Mouse (Mus musculus) ES-Bruce4 (cell line): ENCODE results near the gene Trat1. TPM values are rescaled to one million over a fixed set of nuclear protein-coding genes. Genes with fewer than 3 reads are reported as not detected.

ENCODE experiments used
- H3K27ac ChIP-seq: 2 replicates; pipeline ENCODE4 v1.5.1; 2012; ENCODE audit warnings: low read length, inconsistent platforms; ENCODE audit not compliant: insufficient read depth
- H3K27me3 ChIP-seq: 2 replicates; pipeline ENCODE4 v1.6.1; 2012; ENCODE audit warnings: mild to moderate bottlenecking, low read length, inconsistent platforms; ENCODE audit not compliant: control insufficient read depth, poor library complexity, insufficient read depth, severe bottlenecking
- H3K36me3 ChIP-seq: 2 replicates; pipeline ENCODE4 v1.6.1; 2012; ENCODE audit warnings: inconsistent platforms, mild to moderate bottlenecking, low read length, moderate library complexity; ENCODE audit not compliant: control insufficient read depth, poor library complexity, insufficient read depth, severe bottlenecking
- H3K4me1 ChIP-seq: one replicate; pipeline ENCODE4 v1.8.1; 2011; ENCODE audit warnings: low read length; ENCODE audit not compliant: control insufficient read depth, insufficient read depth
- H3K4me3 ChIP-seq: 2 replicates; pipeline ENCODE4 v1.5.1; 2011; ENCODE audit warnings: low read depth, mild to moderate bottlenecking, low read length
- H3K9ac ChIP-seq: 2 replicates; pipeline ENCODE4 v1.6.1; 2012; ENCODE audit warnings: low read depth, mild to moderate bottlenecking, inconsistent platforms; ENCODE audit not compliant: poor library complexity, severe bottlenecking
- H3K9me3 ChIP-seq: replicated peaks from 2 replicates; pipeline ENCODE4 v1.6.1; 2012; ENCODE audit warnings: mild to moderate bottlenecking, low read length, inconsistent platforms; ENCODE audit not compliant: control insufficient read depth, poor library complexity, insufficient read depth, severe bottlenecking
- CTCF ChIP-seq: IDR thresholded peaks from one replicate; pipeline ENCODE4 v1.8.1; 2011; ENCODE audit warnings: low read depth, low read length
- EP300 ChIP-seq: IDR thresholded peaks from 2 replicates; pipeline ENCODE4 v1.6.1; 2011; ENCODE audit warnings: low read depth, low read length; ENCODE audit not compliant: insufficient read depth
- POLR2A ChIP-seq: IDR thresholded peaks from one replicate; pipeline ENCODE4 v1.8.1; 2011; ENCODE audit warnings: low read length; ENCODE audit not compliant: insufficient read depth
- polyA plus RNA-seq: library from polyadenylated mRNA; stranded (reverse); fragments of >200 nt; gene quantifications from 2 replicates; pipeline ENCODE4 v1.2.4, GENCODE M21; 2011; ENCODE audit warnings: low read depth; ENCODE audit not compliant: missing spikeins, insufficient read depth, insufficient read length

Gene Trat1
- polyA plus RNA-seq, 1 experiment: not detected

GRCm38 (mm10) chr16:48741549-48741948 lies 30.3 kb downstream of the Trat1 start:
- Histone ChIP-seq H3K36me3 (no peaks in the 10 kb centered on the region), H3K9me3 (no peaks in the 10 kb centered on the region), H3K4me1 (peaks cover 1% of the 10 kb centered on the region), H3K27ac (no peak overlapping the region), H3K9ac (no peak overlapping the region), H3K27me3 (no peaks in the 10 kb centered on the region), H3K4me3 (no peak overlapping the region)
- TF ChIP-seq EP300 (no peak), CTCF (no peak), POLR2A (no peak)

GRCm38 (mm10) chr16:48739974-48740373 lies 31.8 kb downstream of the Trat1 start:
- no peaks in the 10 kb centered on the region for H3K36me3 ChIP-seq
- peaks cover 1% of the 10 kb centered on the region for H3K4me1 ChIP-seq
- no peak overlapping the region for H3K27ac ChIP-seq
- no peak overlapping the region for H3K4me3 ChIP-seq
- no peak for TF ChIP-seq CTCF
- TF ChIP-seq POLR2A: no peak
- TF ChIP-seq EP300: no peak
- H3K9me3 ChIP-seq: no peaks in the 10 kb centered on the region
- no peaks in the 10 kb centered on the region for H3K27me3 ChIP-seq
- no peak overlapping the region for H3K9ac ChIP-seq

- no peaks in the 10 kb centered on the region for H3K9me3 ChIP-seq
- no peak overlapping the region for H3K4me3 ChIP-seq
- TF ChIP-seq CTCF (no peak), EP300 (no peak), POLR2A (no peak)
- H3K4me1 ChIP-seq: peaks cover 1% of the 10 kb centered on the region
- H3K27ac ChIP-seq: no peak overlapping the region
- H3K27me3 ChIP-seq: no peaks in the 10 kb centered on the region
- no peak overlapping the region for H3K9ac ChIP-seq
- no peaks in the 10 kb centered on the region for H3K36me3 ChIP-seq
These were observed 33.4 kb downstream of the Trat1 start for GRCm38 (mm10) chr16:48738429-48738828.

- Histone ChIP-seq H3K9me3 (no peaks in the 10 kb centered on the region), H3K4me1 (peaks cover 1% of the 10 kb centered on the region)
- TF ChIP-seq EP300: no peak
- TF ChIP-seq POLR2A: no peak
- TF ChIP-seq CTCF: no peak
These were observed 34.9 kb downstream of the Trat1 start for GRCm38 (mm10) chr16:48736890-48737289.

GRCm38 (mm10) chr16:48720259-48720658 lies 51.6 kb downstream of the Trat1 start:
- H3K27ac ChIP-seq: no peak overlapping the region
- H3K9me3 ChIP-seq: 0 out of 2 replicates have a peak, but pooled peaks cover 7% of the 10 kb centered on the region
- TF ChIP-seq CTCF (no peak), POLR2A (no peak), EP300 (no peak)

More at GRCm38 (mm10) chr16:48736890-48737289, 34.9 kb downstream of the Trat1 start:
- Histone ChIP-seq H3K4me3 (no peak overlapping the region), H3K9ac (no peak overlapping the region), H3K36me3 (no peaks in the 10 kb centered on the region), H3K27me3 (no peaks in the 10 kb centered on the region), H3K27ac (no peak overlapping the region)

GRCm38 (mm10) chr16:48719679-48720078 lies 52.1 kb downstream of the Trat1 start:
- no peak overlapping the region for H3K27ac ChIP-seq
- H3K36me3 ChIP-seq: no peaks in the 10 kb centered on the region
- TF ChIP-seq EP300 (no peak), POLR2A (no peak), CTCF (no peak)
- H3K27me3 ChIP-seq: no peaks in the 10 kb centered on the region
- no peak overlapping the region for H3K4me3 ChIP-seq
- 0 out of 2 replicates have a peak, but pooled peaks cover 7% of the 10 kb centered on the region for H3K9me3 ChIP-seq
- no peak overlapping the region for H3K9ac ChIP-seq
- no peaks in the 10 kb centered on the region for H3K4me1 ChIP-seq

More at GRCm38 (mm10) chr16:48720259-48720658, 51.6 kb downstream of the Trat1 start:
- H3K4me3 ChIP-seq: no peak overlapping the region
- no peaks in the 10 kb centered on the region for H3K4me1 ChIP-seq
- no peaks in the 10 kb centered on the region for H3K27me3 ChIP-seq
- H3K9ac ChIP-seq: no peak overlapping the region
- H3K36me3 ChIP-seq: no peaks in the 10 kb centered on the region
